Mouse (Mus musculus) megakaryocyte, embryonic 14.5 days (primary cell): ENCODE measurements around the gene Pacs1. TPM values are rescaled to one million over a fixed set of nuclear protein-coding genes. Genes with fewer than 3 reads are reported as not detected.
A peak's percentile ranks its signal among the peaks of the same experiment; 100 is the strongest.

Experiments used
- H3K27me3 ChIP-seq: replicated peaks from 2 replicates; pipeline ENCODE3; 2012; ENCODE audit warnings: inconsistent platforms
- H3K36me3 ChIP-seq: replicated peaks from 2 replicates; pipeline ENCODE3; 2012; ENCODE audit warnings: low read length, inconsistent platforms, mixed read lengths
- H3K4me1 ChIP-seq: 2 replicates; pipeline ENCODE4 v1.6.1; 2012; ENCODE audit warnings: inconsistent platforms
- H3K4me3 ChIP-seq: replicated peaks from 2 replicates; pipeline ENCODE3; 2012; ENCODE audit warnings: moderate library complexity, mild to moderate bottlenecking, inconsistent platforms
- H3K9me3 ChIP-seq: 2 replicates; pipeline ENCODE4 v1.6.1; 2012; ENCODE audit warnings: inconsistent platforms
- FLI1 ChIP-seq: IDR thresholded peaks from 2 replicates; pipeline ENCODE4 v1.6.1; 2012; ENCODE audit warnings: low read length, inconsistent platforms, mixed read lengths
- GATA1 ChIP-seq: IDR thresholded peaks from 3 replicates; pipeline ENCODE4 v1.6.1; 2012; ENCODE audit warnings: mixed read lengths, low read length, inconsistent platforms, borderline replicate concordance
- polyA plus RNA-seq: library from polyadenylated mRNA; stranded (reverse); fragments of >175 nt; gene quantifications from 2 replicates; pipeline ENCODE4 v1.2.3, GENCODE M21; 2012; ENCODE audit warnings: low replicate concordance; ENCODE audit not compliant: insufficient read depth

Pacs1 gene
- polyA plus RNA-seq, 1 experiment = 40.2 TPM

DNA sequence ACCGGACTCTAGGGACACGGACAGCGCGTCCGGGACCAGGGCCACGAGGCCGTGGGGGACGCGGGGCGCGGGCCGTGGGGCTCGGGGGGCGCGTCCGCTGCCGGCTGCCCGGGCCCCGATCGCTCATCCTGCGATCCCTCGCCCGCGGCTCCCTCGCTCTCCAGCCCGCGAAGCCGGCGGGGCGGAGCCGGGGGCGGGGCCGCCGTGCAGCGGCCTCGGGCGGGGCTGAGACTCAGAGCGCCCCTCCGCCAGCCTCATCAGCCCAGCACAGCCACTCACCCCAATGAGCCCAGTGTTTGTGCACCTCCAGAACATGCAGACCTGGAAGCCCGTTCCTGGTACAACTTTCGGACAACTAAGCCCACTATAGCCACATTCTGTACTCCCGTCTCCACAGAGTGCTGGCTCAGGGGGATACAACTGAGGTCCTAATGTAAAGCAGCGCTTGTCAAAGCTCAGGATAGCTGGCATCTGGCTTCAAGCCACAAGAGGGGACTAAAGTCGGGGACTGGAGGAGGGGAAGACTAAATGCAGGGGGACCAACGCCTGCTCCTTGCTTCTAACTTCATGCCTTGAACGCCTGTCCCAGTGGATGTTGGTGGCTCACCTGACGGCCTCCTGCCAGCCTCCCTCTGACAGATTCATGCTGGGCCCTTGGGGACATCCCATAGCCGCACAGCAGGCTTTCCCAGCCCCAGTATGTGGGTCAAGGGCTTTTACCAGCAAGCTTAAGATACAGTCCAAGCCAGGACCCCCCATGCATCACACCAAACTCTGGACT, 174.4 kb downstream of the Pacs1 start, which contains the start of gene Cnih2:
TSS of gene Cnih2 (minus strand) at position 159 of the 781 bp plus-strand sequence.
- peaks cover 53% of the 10 kb centered on the region for H3K36me3 ChIP-seq
- no peak for TF ChIP-seq FLI1
- no peak for TF ChIP-seq GATA1
- H3K9me3 ChIP-seq = no peaks in the 10 kb centered on the region
- H3K4me1 ChIP-seq = peaks cover 89% of the 10 kb centered on the region
- peak within 1 kb of the TSS; percentile 88 for H3K4me3 ChIP-seq
- peaks cover 33% of the 10 kb centered on the region for H3K27me3 ChIP-seq

DNA sequence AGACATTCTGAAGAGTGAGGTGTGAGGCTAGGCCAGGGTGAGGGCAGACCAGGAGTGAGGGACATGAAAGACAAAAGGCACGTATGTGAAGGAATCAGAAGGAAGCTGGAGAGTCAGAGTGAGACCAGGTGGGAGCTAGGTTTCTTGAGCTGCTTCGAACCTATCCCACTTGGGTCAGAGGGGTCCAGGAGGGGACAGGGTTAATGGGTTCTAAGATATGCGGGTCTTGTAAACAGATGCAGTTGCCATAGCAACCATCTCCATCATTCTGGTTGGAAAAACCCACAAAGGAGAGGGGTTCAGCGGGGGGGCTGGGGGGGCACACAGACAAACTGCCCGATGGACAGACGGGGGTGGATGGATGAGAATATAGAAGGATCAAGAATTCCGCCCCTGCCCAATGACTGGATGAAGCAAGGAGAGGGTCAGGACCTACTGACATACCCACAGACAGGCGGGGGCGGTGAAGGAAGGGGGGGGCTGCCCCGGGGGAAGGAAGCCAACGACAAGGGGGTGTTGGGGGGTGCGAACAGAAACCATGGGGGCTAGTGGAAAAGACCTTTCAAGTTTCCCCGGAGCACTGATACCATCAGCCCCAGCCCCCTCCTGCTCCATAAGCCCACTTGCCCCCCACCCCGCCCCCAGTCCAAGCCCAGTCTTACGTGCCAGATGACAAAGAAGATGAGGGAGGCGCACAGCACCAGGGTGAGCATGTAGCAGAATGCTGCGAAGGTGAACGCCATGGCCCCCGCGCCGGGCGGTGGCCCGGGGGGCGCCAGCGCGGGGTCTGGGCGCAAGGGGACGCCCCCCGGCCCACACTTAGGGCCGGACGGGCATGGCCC, 175.2 kb downstream of the Pacs1 start:
- Histone ChIP-seq H3K9me3 (no peaks in the 10 kb centered on the region), H3K36me3 (peaks cover 53% of the 10 kb centered on the region), H3K4me3 (peak overlapping the region; percentile 88), H3K4me1 (peaks cover 87% of the 10 kb centered on the region), H3K27me3 (peaks cover 33% of the 10 kb centered on the region)
- TF ChIP-seq FLI1 (no peak), GATA1 (no peak)

DNA sequence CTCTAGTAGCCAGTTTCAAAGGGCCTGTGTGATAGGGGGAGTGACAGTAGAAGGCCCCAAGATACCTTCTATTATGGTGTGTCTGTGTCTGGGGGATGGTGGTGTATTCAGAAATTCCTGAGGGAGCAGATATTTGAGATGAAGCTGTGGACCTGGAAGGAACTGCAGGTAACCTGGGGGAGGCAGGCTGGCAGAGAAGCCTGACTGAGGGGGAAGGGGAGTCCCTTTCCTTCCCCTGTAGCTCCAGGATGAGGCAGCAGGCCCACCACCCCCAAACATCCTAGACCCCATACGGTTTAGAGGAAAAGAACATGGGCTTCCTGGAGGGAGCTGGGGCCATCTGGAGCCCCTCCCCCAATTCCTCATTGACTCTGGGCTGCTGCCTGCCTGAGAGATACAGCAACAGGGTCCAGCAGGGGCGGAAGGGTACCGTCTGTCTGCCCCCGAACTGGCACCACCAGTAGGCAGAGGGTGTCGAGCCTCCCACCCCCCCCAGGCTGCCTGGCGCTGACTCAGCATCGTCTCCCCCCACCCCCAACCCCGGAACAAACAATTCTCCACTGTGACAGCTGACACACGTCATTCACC, 176.9 kb downstream of the Pacs1 start:
- peaks cover 53% of the 10 kb centered on the region for H3K36me3 ChIP-seq
- peaks cover 74% of the 10 kb centered on the region for H3K4me1 ChIP-seq
- peak overlapping the region; percentile 19 for H3K4me3 ChIP-seq
- peaks cover 33% of the 10 kb centered on the region for H3K27me3 ChIP-seq
- no peak for TF ChIP-seq FLI1
- no peaks in the 10 kb centered on the region for H3K9me3 ChIP-seq

GRCm38 (mm10) chr19:5094746-5095417, 178.0 kb downstream of the Pacs1 start:
- H3K9me3 ChIP-seq = no peaks in the 10 kb centered on the region
- H3K4me3 ChIP-seq = no peak overlapping the region
- TF ChIP-seq FLI1 (no peak), GATA1 (no peak)
- peaks cover 51% of the 10 kb centered on the region for H3K36me3 ChIP-seq
- peaks cover 33% of the 10 kb centered on the region for H3K27me3 ChIP-seq
- H3K4me1 ChIP-seq = peaks cover 67% of the 10 kb centered on the region

GRCm38 (mm10) chr19:5094243-5094632, 178.7 kb downstream of the Pacs1 start:
- TF ChIP-seq FLI1 (no peak), GATA1 (no peak)
- Histone ChIP-seq H3K9me3 (no peaks in the 10 kb centered on the region), H3K4me3 (peak overlapping the region; percentile 70), H3K27me3 (peaks cover 33% of the 10 kb centered on the region), H3K4me1 (peaks cover 67% of the 10 kb centered on the region), H3K36me3 (peaks cover 51% of the 10 kb centered on the region)

DNA sequence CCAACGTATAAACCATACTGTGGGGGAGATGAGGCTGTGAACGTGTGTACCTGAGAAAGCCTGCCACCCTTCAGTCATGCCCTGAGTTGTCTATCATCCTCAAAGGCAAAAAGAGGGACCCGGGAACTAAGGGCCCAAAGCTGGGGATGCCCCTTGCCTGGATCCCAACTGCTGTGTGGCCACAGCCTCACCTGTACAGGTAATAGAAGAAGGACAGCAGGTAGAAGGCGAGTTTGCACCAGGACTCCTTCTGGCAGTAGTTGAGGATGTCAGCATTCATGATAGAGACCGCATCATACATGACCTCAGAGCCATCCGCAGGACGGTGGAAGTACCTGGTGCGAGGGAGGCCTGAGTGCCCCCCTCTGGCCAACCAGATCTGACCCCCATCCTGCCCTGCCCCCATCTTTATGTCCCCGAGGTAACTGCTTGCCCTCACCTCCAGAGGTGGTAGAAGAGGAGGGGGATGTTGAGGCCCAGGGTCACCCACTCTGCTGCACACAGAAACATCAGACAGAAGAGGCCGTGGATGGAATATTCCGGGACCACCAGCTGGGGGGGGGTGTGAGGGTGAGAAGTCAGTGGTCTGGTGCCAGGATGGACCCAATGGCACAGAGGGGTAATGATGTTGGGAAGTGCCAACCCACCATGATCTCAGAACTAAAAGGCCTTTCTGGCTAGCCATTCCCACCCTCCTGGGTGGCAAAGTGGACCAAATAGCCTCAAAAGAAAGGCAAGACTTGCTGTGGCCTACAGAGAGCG, 179.3 kb downstream of the Pacs1 start:
- Histone ChIP-seq H3K4me3 (peak overlapping the region; percentile 70), H3K27me3 (peaks cover 33% of the 10 kb centered on the region), H3K4me1 (peaks cover 67% of the 10 kb centered on the region), H3K36me3 (peaks cover 45% of the 10 kb centered on the region), H3K9me3 (no peaks in the 10 kb centered on the region)
- TF ChIP-seq FLI1 (no peak), GATA1 (no peak)

DNA sequence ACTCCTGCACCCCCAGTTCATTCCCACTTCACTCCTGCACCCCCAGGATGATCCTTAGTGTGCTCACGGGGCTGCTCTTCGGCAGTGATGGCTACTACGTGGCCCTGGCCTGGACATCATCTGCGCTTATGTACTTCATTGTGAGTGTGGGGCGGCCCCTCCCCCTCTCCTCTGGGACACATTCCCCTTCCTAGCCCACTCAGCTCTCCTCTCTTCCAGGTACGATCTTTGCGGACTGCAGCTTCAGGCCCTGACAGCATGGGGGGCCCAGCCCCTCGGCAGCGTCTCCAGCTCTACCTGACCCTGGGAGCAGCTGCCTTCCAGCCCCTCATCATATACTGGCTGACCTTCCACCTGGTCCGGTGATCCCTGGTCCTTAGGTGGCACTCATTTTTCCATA, 180.8 kb downstream of the Pacs1 start:
- H3K36me3 ChIP-seq = peaks cover 44% of the 10 kb centered on the region
- no peak for TF ChIP-seq FLI1
- no peak for TF ChIP-seq GATA1
- H3K4me3 ChIP-seq = no peak overlapping the region
- peaks cover 25% of the 10 kb centered on the region for H3K27me3 ChIP-seq
- peaks cover 62% of the 10 kb centered on the region for H3K4me1 ChIP-seq
- no peaks in the 10 kb centered on the region for H3K9me3 ChIP-seq

GRCm38 (mm10) chr19:5089324-5089723, 183.6 kb downstream of the Pacs1 start:
- H3K4me1 ChIP-seq = peaks cover 52% of the 10 kb centered on the region
- H3K9me3 ChIP-seq = no peaks in the 10 kb centered on the region
- H3K36me3 ChIP-seq = peaks cover 44% of the 10 kb centered on the region
- peak overlapping the region; percentile 100 for H3K4me3 ChIP-seq
- TF ChIP-seq FLI1 (no peak), GATA1 (no peak)
- peaks cover 21% of the 10 kb centered on the region for H3K27me3 ChIP-seq
